Mouse (Mus musculus) midbrain, postnatal 0 days (tissue): ENCODE data around the gene N4bp1. TPM values are rescaled to one million over a fixed set of nuclear protein-coding genes. Genes with fewer than 3 reads are reported as not detected.
A peak's percentile ranks its signal among the peaks of the same experiment; 100 is the strongest.

Experiments used
- ATAC-seq: fragments of 200-750 bp; cut with Nextera tagmentation; 2 replicates; pipeline ENCODE4 v1.8.0; 2017; ENCODE audit warnings: moderate number of reproducible peaks, mild to moderate bottlenecking, moderate TSS enrichment, moderate library complexity; ENCODE audit not compliant: low FRiP score
- DNase-seq: peaks from one replicate; pipeline ENCODE4 v3.0.0-alpha.2; 2015; ENCODE audit warnings: low spot score
- H3K27ac ChIP-seq: fragments of 300-500 bp; sonication (generic); 2 replicates; pipeline ENCODE4 v1.5.1; 2014; ENCODE audit warnings: low read depth, mild to moderate bottlenecking, low read length, mixed read lengths
- H3K27me3 ChIP-seq: fragments of 300-500 bp; sonication (generic); 2 replicates; pipeline ENCODE4 v1.6.1; 2014; ENCODE audit warnings: low read length, control low read depth, mixed read lengths; ENCODE audit not compliant: insufficient read depth
- H3K36me3 ChIP-seq: fragments of 300-500 bp; sonication (generic); 2 replicates; pipeline ENCODE4 v1.6.1; 2014; ENCODE audit warnings: low read length, control low read depth, mixed read lengths; ENCODE audit not compliant: insufficient read depth
- H3K4me1 ChIP-seq: fragments of 300-500 bp; sonication (generic); 2 replicates; pipeline ENCODE4 v1.6.1; 2014; ENCODE audit warnings: mild to moderate bottlenecking, control low read depth, antibody characterized with exemption, low read length, mixed read lengths; ENCODE audit not compliant: insufficient read depth
- H3K4me2 ChIP-seq: fragments of 300-500 bp; sonication (generic); 2 replicates; pipeline ENCODE4 v1.6.1; 2014; ENCODE audit warnings: low read depth, mild to moderate bottlenecking, low read length, mixed read lengths; ENCODE audit not compliant: poor library complexity, severe bottlenecking
- H3K4me3 ChIP-seq: fragments of 300-500 bp; sonication (generic); 2 replicates; pipeline ENCODE4 v1.5.1; 2014; ENCODE audit warnings: low read depth, mild to moderate bottlenecking, low read length, moderate library complexity
- H3K9ac ChIP-seq: fragments of 300-500 bp; sonication (generic); replicated peaks from 2 replicates; pipeline ENCODE4 v1.6.1; 2014; ENCODE audit warnings: mild to moderate bottlenecking, low read length, moderate library complexity, mixed read lengths; ENCODE audit not compliant: poor library complexity, severe bottlenecking
- H3K9me3 ChIP-seq: fragments of 300-500 bp; sonication (generic); 2 replicates; pipeline ENCODE4 v1.6.1; 2016; ENCODE audit warnings: low read length, control low read depth
- CTCF ChIP-seq: IDR thresholded peaks from 2 replicates; pipeline ENCODE4 v1.5.1; 2016; ENCODE audit warnings: antibody characterized with exemption, mild to moderate bottlenecking
- WGBS: fragments of 180-500 bp; shearing (Covaris S2); extraction: QIAGEN DNeasy Blood & Tissue Kit; methylation state at CpG from one replicate; pipeline ENCODE4 v1.1.7; 2014; 5-methylcytosine and 5-hydroxymethylcytosine counted together
- polyA plus RNA-seq: library from polyadenylated mRNA; unstranded; fragments of >200 nt; fragmentation: Nextera tagmentation; extraction: Ambion mirVana; gene quantifications from 2 replicates; pipeline ENCODE4 v1.2.1, GENCODE M21; 2015
- total RNA-seq: library from RNA; depleted of rRNA; stranded (reverse); fragments of >200 nt; gene quantifications from 2 replicates; pipeline ENCODE4 v1.2.3, GENCODE M21; 2014

Gene N4bp1
- total and polyA plus RNA-seq, 2 experiments from 2014 or later: 5.8 to 16.0 TPM

DNA sequence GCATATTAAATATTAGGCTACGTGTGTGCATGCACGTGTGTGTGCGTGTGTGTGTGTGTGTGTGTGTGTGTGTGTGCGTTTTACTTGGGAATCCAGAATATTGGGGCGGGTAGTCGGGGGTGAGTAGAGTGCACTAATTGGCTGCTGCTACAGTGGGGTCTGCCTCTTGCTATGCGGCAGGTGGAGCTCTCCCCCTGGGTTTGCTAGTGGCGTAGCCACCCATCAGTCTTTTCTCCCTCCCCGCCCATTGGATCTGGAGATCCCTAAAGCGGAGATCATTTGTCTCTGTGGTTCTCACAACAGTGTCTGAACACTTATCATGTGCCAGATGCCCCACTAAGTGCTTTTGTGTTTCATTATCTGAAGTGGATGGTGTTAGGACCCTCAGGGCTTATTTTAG is 19.9 kb upstream of the N4bp1 start:
- no peaks in the 10 kb centered on the region for H3K4me1 ChIP-seq

DNA sequence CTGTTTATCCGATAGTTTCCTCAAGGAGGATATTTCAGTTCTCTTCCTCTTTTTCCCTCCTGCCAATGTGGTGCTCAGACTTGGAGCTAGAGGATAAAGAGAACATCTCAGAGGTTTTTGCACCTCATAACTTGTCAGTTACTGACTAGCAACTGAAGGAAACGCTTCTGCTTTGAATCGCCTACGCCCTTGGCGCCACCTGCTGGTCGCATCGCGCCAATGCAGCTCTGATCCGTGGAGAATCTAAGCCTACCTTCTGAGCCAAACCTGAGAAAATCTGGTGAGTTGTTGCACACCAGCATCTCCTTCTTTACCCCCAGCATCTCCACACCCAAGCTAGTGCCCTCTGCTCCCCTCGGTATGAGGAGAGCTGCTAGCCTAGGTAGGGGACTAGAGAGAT is 18.0 kb upstream of the N4bp1 start:
- Histone ChIP-seq H3K9ac (no peak overlapping the region), H3K9me3 (no peaks in the 10 kb centered on the region), H3K4me2 (no peak overlapping the region), H3K4me3 (no peak overlapping the region), H3K27me3 (no peaks in the 10 kb centered on the region), H3K36me3 (no peaks in the 10 kb centered on the region), H3K4me1 (no peaks in the 10 kb centered on the region), H3K27ac (no peak overlapping the region)
- ATAC-seq: no peak
- WGBS: 5% methylated on average over 10 of the region's 10 CpGs
- TF ChIP-seq CTCF: peak; percentile 97
- DNase-seq: peak; percentile 79

More for the DNA sequence above, 19.9 kb upstream of the N4bp1 start:
- Histone ChIP-seq H3K36me3 (no peaks in the 10 kb centered on the region), H3K9ac (no peak overlapping the region), H3K4me3 (no peak overlapping the region), H3K27ac (no peak overlapping the region), H3K9me3 (no peaks in the 10 kb centered on the region), H3K27me3 (no peaks in the 10 kb centered on the region), H3K4me2 (no peak overlapping the region)
- TF ChIP-seq CTCF: no peak
- no peak for DNase-seq
- 82% methylated on average over 10 of the region's 10 CpGs for WGBS
- ATAC-seq: no peak

DNA sequence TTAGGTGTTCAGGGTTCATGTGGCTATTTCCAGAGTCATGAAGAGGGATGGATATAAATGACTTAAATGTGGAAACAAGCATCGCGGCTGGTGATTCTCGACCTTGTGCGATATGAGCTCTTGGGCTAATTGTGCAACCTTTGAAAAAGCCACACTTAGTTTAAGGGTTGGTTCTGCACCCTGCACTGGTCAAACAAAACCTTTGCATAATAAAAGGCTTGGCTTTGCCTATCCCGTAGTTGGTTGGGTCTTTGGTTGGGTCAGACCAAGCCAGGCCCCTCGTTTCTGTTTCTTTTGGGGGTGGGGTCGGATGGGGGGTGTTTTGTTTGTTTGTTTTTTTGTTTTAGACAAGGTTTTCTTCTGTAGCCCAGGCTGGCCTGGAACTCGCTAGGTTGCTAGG is 17.6 kb upstream of the N4bp1 start:
- no peak for ATAC-seq
- Histone ChIP-seq H3K27ac (no peak overlapping the region), H3K9me3 (no peaks in the 10 kb centered on the region), H3K9ac (no peak overlapping the region), H3K36me3 (no peaks in the 10 kb centered on the region), H3K4me3 (no peak overlapping the region), H3K4me2 (no peak overlapping the region), H3K4me1 (no peaks in the 10 kb centered on the region), H3K27me3 (no peaks in the 10 kb centered on the region)
- 78% methylated on average over 8 of the region's 8 CpGs for WGBS
- TF ChIP-seq CTCF: no peak
- no peak for DNase-seq

DNA sequence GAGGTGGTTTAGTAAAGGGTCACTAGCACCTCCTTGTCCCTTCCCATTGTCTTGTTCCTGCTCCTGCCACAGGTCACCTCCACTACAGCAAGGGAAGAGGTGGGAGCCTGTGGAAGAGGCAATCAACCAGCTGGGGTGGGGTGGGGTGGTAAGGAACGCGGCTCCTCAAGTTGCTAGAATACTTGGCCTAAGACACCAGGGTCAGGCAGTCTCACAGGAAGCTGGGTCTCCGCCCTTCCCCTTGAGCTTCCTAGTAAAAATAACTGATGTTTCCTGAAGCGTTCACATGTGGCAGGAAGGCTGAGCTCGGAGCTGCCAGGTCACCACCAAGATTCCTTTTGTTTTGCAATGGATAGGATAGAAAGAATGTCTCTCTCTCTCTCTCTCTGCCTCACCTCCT is 16.9 kb upstream of the N4bp1 start:
- ATAC-seq (no peak), DNase-seq (no peak)
- H3K4me2 ChIP-seq: no peak overlapping the region
- no peak overlapping the region for H3K27ac ChIP-seq
- no peaks in the 10 kb centered on the region for H3K9me3 ChIP-seq
- WGBS: 65% methylated on average over 5 of the region's 5 CpGs
- no peak overlapping the region for H3K9ac ChIP-seq
- no peaks in the 10 kb centered on the region for H3K4me1 ChIP-seq
- TF ChIP-seq CTCF: no peak
- no peak overlapping the region for H3K4me3 ChIP-seq
- H3K36me3 ChIP-seq: no peaks in the 10 kb centered on the region
- H3K27me3 ChIP-seq: no peaks in the 10 kb centered on the region

DNA sequence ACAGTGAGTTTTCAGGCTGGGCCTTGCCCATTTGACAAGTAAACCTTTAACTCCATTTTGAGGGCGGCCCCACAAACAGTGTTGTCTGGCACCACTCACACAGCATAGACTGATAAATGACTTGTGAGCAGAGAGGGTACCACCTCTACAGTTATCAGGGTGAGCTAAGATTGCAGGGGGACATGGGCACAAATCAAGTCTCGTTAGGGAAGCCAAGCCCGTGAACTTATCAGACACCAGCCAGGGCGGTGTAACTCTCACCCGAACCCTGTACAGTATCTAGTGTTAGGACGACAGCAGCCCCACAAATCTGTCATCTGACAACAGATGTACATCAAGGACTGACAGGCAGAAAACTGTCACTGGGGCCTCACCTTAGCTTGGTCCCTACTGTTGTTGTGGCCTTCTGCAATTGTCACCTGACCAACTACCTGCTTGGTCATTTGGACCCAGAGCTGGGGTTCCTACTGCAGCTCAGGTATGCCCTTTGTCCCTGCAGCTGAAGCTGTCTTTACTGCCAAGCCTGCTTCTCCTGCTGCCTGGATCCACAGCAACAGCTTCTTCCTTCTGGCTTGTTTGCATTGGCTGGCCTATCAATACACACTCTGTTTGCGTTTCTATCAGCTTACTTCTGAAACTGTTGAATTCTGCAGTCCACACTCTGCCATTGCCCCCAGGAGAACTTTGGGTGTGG is 12.8 kb upstream of the N4bp1 start:
- H3K4me2 ChIP-seq: no peak overlapping the region
- no peak overlapping the region for H3K4me3 ChIP-seq
- ATAC-seq (no peak), DNase-seq (no peak)
- no peaks in the 10 kb centered on the region for H3K27me3 ChIP-seq
- no peaks in the 10 kb centered on the region for H3K9me3 ChIP-seq
- H3K9ac ChIP-seq: no peak overlapping the region
- WGBS: 91% methylated on average over 7 of the region's 7 CpGs
- no peak for TF ChIP-seq CTCF
- no peak overlapping the region for H3K27ac ChIP-seq
- no peaks in the 10 kb centered on the region for H3K36me3 ChIP-seq
- no peaks in the 10 kb centered on the region for H3K4me1 ChIP-seq

DNA sequence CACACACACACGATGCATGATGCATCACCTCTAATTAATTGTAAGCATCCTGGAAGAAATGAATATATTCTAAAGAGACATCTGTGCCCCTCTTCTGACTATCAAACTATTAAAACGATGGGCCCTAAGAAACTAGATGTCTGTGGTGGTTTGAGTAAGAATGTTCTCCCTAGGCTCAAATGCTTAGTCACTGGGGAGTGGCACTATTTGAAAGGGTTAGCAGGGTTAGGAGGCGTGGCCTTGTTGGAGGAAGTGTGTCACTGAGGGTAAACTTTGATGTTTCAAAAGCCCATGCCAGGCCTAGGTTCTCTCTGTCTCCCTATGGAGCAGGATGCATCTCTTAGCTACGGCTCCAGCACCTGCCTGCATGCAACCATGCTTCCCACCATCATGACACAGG is 10.3 kb upstream of the N4bp1 start:
- WGBS: 89% methylated on average over 4 of the region's 4 CpGs
- Histone ChIP-seq H3K9me3 (no peaks in the 10 kb centered on the region), H3K4me1 (no peaks in the 10 kb centered on the region), H3K9ac (no peak overlapping the region), H3K4me3 (no peak overlapping the region), H3K27me3 (no peaks in the 10 kb centered on the region), H3K4me2 (no peak overlapping the region), H3K27ac (no peak overlapping the region), H3K36me3 (no peaks in the 10 kb centered on the region)
- no peak for TF ChIP-seq CTCF
- ATAC-seq (no peak), DNase-seq (no peak)
